Mouse (Mus musculus): ENCODE data around the gene Ifrd2.

DNA sequence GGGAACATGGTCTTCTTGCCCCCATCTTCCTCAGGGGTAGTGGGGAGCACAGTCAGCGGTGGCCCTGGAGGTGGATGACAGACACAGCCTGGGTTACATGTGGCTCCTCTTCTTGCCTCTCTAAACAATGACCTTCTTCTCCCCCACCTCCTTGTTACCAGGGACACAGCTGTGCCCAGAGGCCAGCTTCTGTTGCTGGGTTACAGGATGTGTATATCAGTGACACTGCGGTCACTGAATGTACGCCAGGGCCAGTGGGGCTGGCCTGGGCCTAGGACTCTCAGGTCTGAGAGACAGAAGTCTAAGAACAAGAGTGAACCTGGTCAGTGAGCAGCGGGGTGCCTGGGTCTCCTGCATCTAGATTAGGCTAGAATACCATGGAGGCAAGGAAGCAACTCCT lies 27.6 kb downstream of the Ifrd2 start:
- TF ChIP-seq CTCF (IDR thresholded peaks at IDR 0.05; ENCODE audit: control insufficient read depth, insufficient read depth, insufficient replicate concordance, low read depth, low read length) (no peak), POLR2A (IDR thresholded peaks at IDR 0.05; ENCODE audit: control insufficient read depth, low read depth, low read length) (no peak)

Measured in testis, adult 2 months (tissue).